Mouse (Mus musculus): ENCODE measurements around the gene Polr3h. TPM values are rescaled to one million over a fixed set of nuclear protein-coding genes. Genes with fewer than 3 reads are reported as not detected.
A peak's percentile ranks its signal among the peaks of the same experiment; 100 is the strongest.

Polr3h gene
- polyA plus RNA-seq, 1 experiment from 2014 or later = 80.4 TPM

DNA sequence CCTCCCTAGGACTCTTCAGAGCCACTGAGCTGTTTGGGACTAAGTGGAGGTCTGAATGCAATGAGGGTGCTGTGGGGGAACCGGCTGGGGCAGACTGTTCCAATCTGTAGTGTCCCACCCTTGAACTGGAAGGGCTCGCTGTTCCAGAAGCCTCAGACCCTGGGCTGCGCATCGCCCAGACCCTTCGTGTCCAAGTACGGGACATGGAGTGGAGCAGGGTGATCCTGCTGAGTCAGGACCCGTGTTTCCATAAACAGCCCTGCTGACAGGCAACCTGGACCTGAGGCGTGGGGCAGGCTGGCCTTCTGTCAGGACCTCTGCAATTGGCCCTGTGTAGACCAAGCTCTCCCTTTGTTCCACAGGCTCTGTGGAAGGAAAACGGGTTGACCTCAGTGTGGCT, 79.3 kb downstream of the Polr3h start:
- no peak for ATAC-seq
- H3K9me3 ChIP-seq = no peaks in the 10 kb centered on the region
- 86% methylated on average over 9 of the region's 9 CpGs for WGBS
- peaks cover 24% of the 10 kb centered on the region for H3K36me3 ChIP-seq
- no peaks in the 10 kb centered on the region for H3K27me3 ChIP-seq (replicated peaks)
- H3K9ac ChIP-seq = no peak overlapping the region
- H3K27ac ChIP-seq = no peak overlapping the region
- no peak overlapping the region for H3K4me3 ChIP-seq (replicated peaks)
- H3K4me1 ChIP-seq (replicated peaks) = no peaks in the 10 kb centered on the region; the same call in 1 of the 2 replicates
- no peak overlapping the region for H3K4me2 ChIP-seq (replicated peaks)

DNA sequence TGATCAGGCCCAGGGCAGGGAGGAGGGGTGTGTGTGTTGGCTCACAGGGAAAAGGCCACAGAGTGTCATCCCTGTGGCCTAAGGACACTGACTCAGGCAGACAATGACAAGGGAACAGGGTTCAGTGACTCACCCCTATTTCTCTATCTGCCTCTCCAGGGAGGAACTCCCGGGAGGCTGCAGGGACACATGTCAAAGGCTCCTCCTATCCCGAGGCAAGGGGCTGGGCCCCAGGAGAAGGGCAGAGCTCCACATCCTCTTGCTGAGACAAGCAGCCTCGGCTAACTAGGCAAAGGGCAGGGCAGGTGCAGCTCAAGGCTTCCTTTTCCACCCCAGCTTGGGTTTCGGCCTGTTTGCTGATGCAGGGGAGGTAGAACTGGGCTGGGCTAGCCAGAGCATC, 80.3 kb downstream of the Polr3h start:
- Histone ChIP-seq H3K36me3 (peaks cover 14% of the 10 kb centered on the region), H3K9me3 (no peaks in the 10 kb centered on the region), H3K4me2 (replicated peaks) (no peak overlapping the region), H3K4me3 (replicated peaks) (no peak overlapping the region), H3K9ac (no peak overlapping the region), H3K27ac (peak overlapping the region; percentile 49; the same call in 1 of the 2 replicates), H3K4me1 (replicated peaks) (no peaks in the 10 kb centered on the region; the same call in 1 of the 2 replicates), H3K27me3 (replicated peaks) (no peaks in the 10 kb centered on the region)
- peak; percentile 93 for ATAC-seq
- WGBS = 25% methylated on average over 4 of the region's 4 CpGs

DNA sequence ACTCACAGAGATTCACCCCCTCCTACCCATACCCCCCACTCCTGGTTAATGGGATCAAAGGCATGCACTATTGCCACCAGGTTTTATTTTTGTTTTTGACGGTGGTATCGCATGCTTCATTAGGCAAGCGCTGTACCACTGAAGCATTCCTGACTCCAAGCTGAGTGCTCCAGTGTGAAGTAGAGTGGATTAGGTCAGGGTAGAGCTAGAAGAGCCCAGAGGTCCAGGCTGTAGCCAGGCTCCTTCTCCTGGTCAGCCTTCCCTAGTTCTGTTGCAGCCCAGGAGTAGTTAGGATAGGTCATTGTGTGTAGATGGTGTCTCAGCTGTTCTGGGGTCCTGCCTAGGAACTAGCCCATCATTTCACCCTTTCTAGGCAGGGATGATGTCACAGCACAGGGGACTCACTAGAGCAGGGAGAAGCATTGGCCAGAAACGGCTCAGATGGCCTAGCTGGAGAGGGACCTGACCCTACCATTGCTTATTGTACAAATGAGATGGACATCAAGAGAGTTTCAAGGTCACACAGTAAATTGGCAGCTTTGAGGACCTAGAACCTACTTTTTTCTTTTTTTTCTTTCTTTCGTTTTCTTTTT, 80.9 kb downstream of the Polr3h start:
- H3K9me3 ChIP-seq = no peaks in the 10 kb centered on the region
- no peaks in the 10 kb centered on the region for H3K27me3 ChIP-seq (replicated peaks)
- 79% methylated on average over 5 of the region's 5 CpGs for WGBS
- H3K27ac ChIP-seq = peak overlapping the region; percentile 49; the same call in 1 of the 2 replicates
- H3K4me1 ChIP-seq (replicated peaks) = no peaks in the 10 kb centered on the region; the same call in 1 of the 2 replicates
- H3K36me3 ChIP-seq = peaks cover 10% of the 10 kb centered on the region; the same call in 1 of the 2 replicates
- H3K9ac ChIP-seq = no peak overlapping the region
- ATAC-seq = no peak
- H3K4me2 ChIP-seq (replicated peaks) = no peak overlapping the region
- no peak overlapping the region for H3K4me3 ChIP-seq (replicated peaks)

DNA sequence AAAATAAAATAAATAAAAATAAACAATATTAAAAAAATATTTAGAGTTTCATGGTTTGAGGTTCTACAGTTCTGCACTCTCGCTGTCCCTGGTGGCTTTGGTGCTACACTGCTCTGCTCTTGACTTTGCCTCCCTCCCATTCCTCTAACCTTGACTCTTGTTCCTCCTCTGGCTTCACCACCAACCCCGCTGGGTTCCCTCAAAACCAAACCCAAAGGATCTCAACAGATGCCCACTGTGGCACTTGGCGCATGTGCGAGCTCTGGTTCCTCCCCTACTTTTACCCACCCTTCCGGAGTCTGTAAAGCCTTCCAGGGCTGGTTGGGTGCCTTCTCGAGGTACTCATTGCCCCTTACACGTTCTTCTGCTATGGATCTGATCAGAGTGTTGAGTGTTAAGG, 83.8 kb downstream of the Polr3h start:
- Histone ChIP-seq H3K9ac (no peak overlapping the region), H3K4me1 (replicated peaks) (peaks cover 6% of the 10 kb centered on the region), H3K4me3 (replicated peaks) (no peak overlapping the region), H3K27me3 (replicated peaks) (no peaks in the 10 kb centered on the region), H3K27ac (no peak overlapping the region), H3K9me3 (no peaks in the 10 kb centered on the region), H3K36me3 (no peaks in the 10 kb centered on the region), H3K4me2 (replicated peaks) (no peak overlapping the region)
- ATAC-seq = no peak
- WGBS = 85% methylated on average over 7 of the region's 7 CpGs

DNA sequence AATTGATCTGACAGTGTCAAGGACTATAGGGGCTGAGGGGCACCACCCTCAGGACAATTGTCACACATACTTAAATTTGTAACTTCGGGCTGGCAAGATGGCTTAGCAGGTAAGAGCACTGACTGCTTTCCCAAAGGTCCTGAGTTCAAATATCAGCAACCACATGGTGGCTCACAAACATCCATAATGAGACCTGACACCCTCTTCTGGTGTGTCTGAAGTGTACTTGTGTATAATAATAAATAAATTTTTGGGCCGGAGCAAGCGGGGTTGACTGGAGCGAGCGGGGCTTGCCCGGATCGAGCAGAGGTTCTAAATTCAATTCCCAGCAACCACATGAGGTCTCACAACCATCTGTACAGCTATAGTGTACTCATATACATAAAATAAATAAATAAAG, 85.7 kb downstream of the Polr3h start:
- Histone ChIP-seq H3K9ac (no peak overlapping the region), H3K4me2 (replicated peaks) (no peak overlapping the region), H3K27me3 (replicated peaks) (no peaks in the 10 kb centered on the region), H3K27ac (no peak overlapping the region), H3K4me3 (replicated peaks) (no peak overlapping the region), H3K9me3 (no peaks in the 10 kb centered on the region), H3K4me1 (replicated peaks) (peaks cover 20% of the 10 kb centered on the region), H3K36me3 (no peaks in the 10 kb centered on the region)
- no peak for ATAC-seq
- 89% methylated on average over 7 of the region's 7 CpGs for WGBS

DNA sequence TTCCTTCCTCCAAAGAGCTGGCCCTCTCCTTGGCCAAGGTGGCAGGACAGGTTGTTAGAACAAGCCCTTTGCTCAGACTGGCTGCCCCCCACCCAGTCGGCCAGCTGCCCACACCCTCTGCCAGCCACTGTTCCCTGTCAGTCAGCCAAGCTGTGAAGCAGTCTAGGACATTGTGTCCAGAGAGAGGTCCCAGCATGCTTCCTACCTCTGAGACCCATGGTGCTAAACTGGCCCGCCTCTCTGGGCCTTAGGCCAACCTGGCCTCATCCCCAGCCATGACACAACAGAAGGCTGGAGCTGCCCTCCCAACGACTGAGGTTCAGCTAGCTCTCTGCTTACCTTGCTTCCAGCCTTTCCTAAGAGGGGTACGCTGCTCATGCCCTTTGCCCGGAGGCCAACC, 86.4 kb downstream of the Polr3h start:
- Histone ChIP-seq H3K27ac (0 out of 2 replicates have a peak overlapping the region, but pooled peaks have one; percentile 22), H3K36me3 (no peaks in the 10 kb centered on the region), H3K9me3 (no peaks in the 10 kb centered on the region), H3K27me3 (replicated peaks) (no peaks in the 10 kb centered on the region), H3K4me1 (replicated peaks) (peaks cover 20% of the 10 kb centered on the region), H3K9ac (no peak overlapping the region), H3K4me2 (replicated peaks) (no peak overlapping the region), H3K4me3 (replicated peaks) (no peak overlapping the region)
- peak; percentile 39 for ATAC-seq
- WGBS = 67% methylated on average over 5 of the region's 5 CpGs

DNA sequence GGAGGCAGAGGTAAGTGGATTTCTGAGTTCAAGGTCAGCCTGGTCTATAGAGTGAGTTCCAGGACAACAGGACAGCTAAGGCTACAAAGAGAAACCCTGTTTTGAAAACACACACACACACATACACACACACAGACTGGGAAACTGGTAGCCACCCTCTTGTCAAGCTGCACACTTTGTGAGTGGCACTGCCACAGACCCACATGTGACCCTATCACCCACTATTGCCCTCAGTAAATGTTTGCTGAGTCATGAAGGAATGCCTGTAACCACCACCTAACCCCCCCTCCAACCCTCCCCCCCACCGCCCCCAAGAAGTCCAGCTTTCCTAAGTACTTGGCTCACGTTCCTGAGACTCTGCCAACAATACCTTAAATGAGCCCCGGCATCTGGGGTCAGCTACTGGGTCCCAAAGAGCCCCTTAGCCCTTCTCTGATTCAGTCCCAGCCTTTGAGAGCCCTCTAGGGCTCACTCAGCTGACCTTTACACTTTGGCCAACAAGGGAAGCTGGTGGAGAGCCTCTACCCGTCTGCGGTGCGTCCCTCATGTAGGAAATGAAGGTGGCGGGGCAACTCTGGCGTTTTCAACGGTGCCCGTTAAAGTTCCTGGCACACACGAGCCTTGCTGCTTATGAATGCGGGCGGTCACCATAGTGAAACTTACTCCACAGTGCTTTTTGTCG, 87.3 kb downstream of the Polr3h start:
- WGBS = 72% methylated on average over 14 of the region's 14 CpGs
- ATAC-seq = no peak
- Histone ChIP-seq H3K4me1 (replicated peaks) (peaks cover 20% of the 10 kb centered on the region), H3K27ac (no peak overlapping the region), H3K27me3 (replicated peaks) (no peaks in the 10 kb centered on the region), H3K4me2 (replicated peaks) (no peak overlapping the region), H3K4me3 (replicated peaks) (no peak overlapping the region), H3K36me3 (no peaks in the 10 kb centered on the region), H3K9ac (no peak overlapping the region), H3K9me3 (no peaks in the 10 kb centered on the region)

Other genes with a start within 250 kb of the Polr3h start
- 2.8 and 2.9 TPM in 2 replicates for gene Chadl, start 229.0 kb downstream of the Polr3h start, polyA plus RNA-seq (2015; fragmentation: Nextera tagmentation; extraction: Ambion mirVana)
- 16.8 and 17.2 TPM in 2 replicates for gene Zc3h7b, start 181.2 kb downstream of the Polr3h start, polyA plus RNA-seq (2015; fragmentation: Nextera tagmentation; extraction: Ambion mirVana)
- 95.0 and 102 TPM in 2 replicates for gene Rangap1, start 180.7 kb downstream of the Polr3h start, polyA plus RNA-seq (2015; fragmentation: Nextera tagmentation; extraction: Ambion mirVana)
- gene Tef, start 123.8 kb downstream of the Polr3h start, polyA plus RNA-seq (2015; fragmentation: Nextera tagmentation; extraction: Ambion mirVana) = 15.9 and 17.7 TPM in 2 replicates
- 25.9 and 26.0 TPM in 2 replicates for gene Tob2, start 67.4 kb downstream of the Polr3h start, polyA plus RNA-seq (2015; fragmentation: Nextera tagmentation; extraction: Ambion mirVana)
- 120 and 152 TPM in 2 replicates for gene Phf5a, start 54.3 kb downstream of the Polr3h start, polyA plus RNA-seq (2015; fragmentation: Nextera tagmentation; extraction: Ambion mirVana)
- gene Aco2, start 53.9 kb downstream of the Polr3h start, polyA plus RNA-seq (2015; fragmentation: Nextera tagmentation; extraction: Ambion mirVana) = 227 and 239 TPM in 2 replicates
- gene Csdc2, start 10.5 kb upstream of the Polr3h start, polyA plus RNA-seq (2015; fragmentation: Nextera tagmentation; extraction: Ambion mirVana) = 11.7 and 12.9 TPM in 2 replicates
- gene Pmm1, start 34.7 kb upstream of the Polr3h start, polyA plus RNA-seq (2015; fragmentation: Nextera tagmentation; extraction: Ambion mirVana) = 22.5 and 23.2 TPM in 2 replicates
- gene 1700029P11Rik, start 54.3 kb upstream of the Polr3h start, polyA plus RNA-seq (2015; fragmentation: Nextera tagmentation; extraction: Ambion mirVana) = not detected in 2 replicates
- 76.1 and 79.6 TPM in 2 replicates for gene Xrcc6, start 61.6 kb upstream of the Polr3h start, polyA plus RNA-seq (2015; fragmentation: Nextera tagmentation; extraction: Ambion mirVana)
- gene Desi1, start 107.6 kb upstream of the Polr3h start, polyA plus RNA-seq (2015; fragmentation: Nextera tagmentation; extraction: Ambion mirVana) = 19.8 and 21.3 TPM in 2 replicates
- gene Snu13, start 121.4 kb upstream of the Polr3h start, polyA plus RNA-seq (2015; fragmentation: Nextera tagmentation; extraction: Ambion mirVana) = 256 and 273 TPM in 2 replicates
- not detected in 2 replicates for gene 4930407I10Rik, start 132.9 kb upstream of the Polr3h start, polyA plus RNA-seq (2015; fragmentation: Nextera tagmentation; extraction: Ambion mirVana)
- not detected in 2 replicates for gene Mei1, start 143.8 kb upstream of the Polr3h start, polyA plus RNA-seq (2015; fragmentation: Nextera tagmentation; extraction: Ambion mirVana)
- gene Ccdc134, start 201.7 kb upstream of the Polr3h start, polyA plus RNA-seq (2015; fragmentation: Nextera tagmentation; extraction: Ambion mirVana) = 12.0 and 12.6 TPM in 2 replicates
- 163 and 172 TPM in 2 replicates for gene Srebf2, start 220.9 kb upstream of the Polr3h start, polyA plus RNA-seq (2015; fragmentation: Nextera tagmentation; extraction: Ambion mirVana)